Mouse (Mus musculus) lung, postnatal 0 days (tissue): Measurements from ENCODE around the gene Ptpru. TPM values are rescaled to one million over a fixed set of nuclear protein-coding genes. Genes with fewer than 3 reads are reported as not detected.
A peak's percentile ranks its signal among the peaks of the same experiment; 100 is the strongest.

Source experiments
- ATAC-seq: fragments of 200-750 bp; cut with Nextera tagmentation; 2 replicates; pipeline ENCODE4 v1.8.0; 2017; ENCODE audit warnings: moderate library complexity
- DNase-seq: peaks from one replicate; pipeline ENCODE4 v3.0.0-alpha.2; 2016; ENCODE audit warnings: low spot score
- H3K27ac ChIP-seq: fragments of 300-500 bp; sonication (generic); 2 replicates; pipeline ENCODE4 v1.5.1; 2014; ENCODE audit warnings: antibody characterized with exemption, mild to moderate bottlenecking, low read length, mixed read lengths
- H3K27me3 ChIP-seq: fragments of 300-500 bp; sonication (generic); replicated peaks from 2 replicates; pipeline ENCODE4 v1.6.1; 2014; ENCODE audit warnings: low read length, mixed read lengths; ENCODE audit not compliant: insufficient read depth
- H3K36me3 ChIP-seq: fragments of 300-500 bp; sonication (generic); 2 replicates; pipeline ENCODE4 v1.6.1; 2014; ENCODE audit warnings: low read length, mixed read lengths; ENCODE audit not compliant: insufficient read depth
- H3K4me1 ChIP-seq: fragments of 300-500 bp; sonication (generic); 2 replicates; pipeline ENCODE4 v1.6.1; 2014; ENCODE audit warnings: antibody characterized with exemption, low read depth, low read length, mixed read lengths; ENCODE audit not compliant: insufficient read depth
- H3K4me2 ChIP-seq: fragments of 300-500 bp; sonication (generic); replicated peaks from 2 replicates; pipeline ENCODE4 v1.6.1; 2014; ENCODE audit warnings: low read depth, mild to moderate bottlenecking, low read length, moderate library complexity, mixed read lengths
- H3K4me3 ChIP-seq: fragments of 300-500 bp; sonication (generic); 2 replicates; pipeline ENCODE4 v1.5.1; 2014; ENCODE audit warnings: low read depth, low read length
- H3K9ac ChIP-seq: fragments of 300-500 bp; sonication (generic); replicated peaks from 2 replicates; pipeline ENCODE4 v1.6.1; 2014; ENCODE audit warnings: low read depth, mild to moderate bottlenecking
- H3K9me3 ChIP-seq: fragments of 300-500 bp; sonication (generic); 2 replicates; pipeline ENCODE4 v1.6.1; 2016; ENCODE audit warnings: low read length, mixed read lengths
- CTCF ChIP-seq: IDR thresholded peaks from 2 replicates; pipeline ENCODE4 v1.5.1; 2016; ENCODE audit warnings: antibody characterized with exemption, mild to moderate bottlenecking
- EP300 ChIP-seq: IDR thresholded peaks from 2 replicates; pipeline ENCODE4 v1.6.1; 2016; ENCODE audit warnings: antibody characterized with exemption, mild to moderate bottlenecking, control low read depth
- WGBS: fragments of 180-500 bp; shearing (Covaris S2); extraction: QIAGEN DNeasy Blood & Tissue Kit; methylation state at CpG from one replicate; pipeline ENCODE4 v1.1.7; 2014; 5-methylcytosine and 5-hydroxymethylcytosine counted together
- polyA plus RNA-seq: library from polyadenylated mRNA; unstranded; fragments of >200 nt; fragmentation: Nextera tagmentation; extraction: Ambion mirVana; gene quantifications from 2 replicates; pipeline ENCODE4 v1.2.1, GENCODE M21; 2015

The Ptpru gene
- polyA plus RNA-seq, 1 experiment from 2014 or later, result 8.5 TPM

- no peak for TF ChIP-seq EP300
- Histone ChIP-seq H3K27ac (no peak overlapping the region), H3K9me3 (no peaks in the 10 kb centered on the region), H3K4me1 (no peaks in the 10 kb centered on the region), H3K27me3 (no peaks in the 10 kb centered on the region), H3K4me3 (no peak overlapping the region), H3K36me3 (no peaks in the 10 kb centered on the region), H3K9ac (no peak overlapping the region), H3K4me2 (no peak overlapping the region)
- ATAC-seq (0 out of 2 replicates have a peak, but pooled peaks have one; percentile 22), DNase-seq (no peak)
- 17% methylated on average over 6 of the region's 6 CpGs for WGBS
These were observed 11.2 kb downstream of the Ptpru start for GRCm38 (mm10) chr4:131826905-131827304.

- Histone ChIP-seq H3K9ac (no peak overlapping the region), H3K36me3 (no peaks in the 10 kb centered on the region), H3K9me3 (no peaks in the 10 kb centered on the region), H3K4me1 (no peaks in the 10 kb centered on the region), H3K4me3 (no peak overlapping the region), H3K27ac (no peak overlapping the region), H3K4me2 (no peak overlapping the region), H3K27me3 (no peaks in the 10 kb centered on the region)
- ATAC-seq (peak; percentile 43), DNase-seq (no peak)
- TF ChIP-seq CTCF (peak; percentile 73), EP300 (no peak)
- 34% methylated on average over 8 of the region's 8 CpGs for WGBS
These were observed 12.3 kb downstream of the Ptpru start for GRCm38 (mm10) chr4:131825830-131826229.

GRCm38 (mm10) chr4:131824939-131825338, 13.1 kb downstream of the Ptpru start:
- no peak overlapping the region for H3K9ac ChIP-seq
- no peak overlapping the region for H3K27ac ChIP-seq
- H3K4me1 ChIP-seq, result no peaks in the 10 kb centered on the region
- H3K27me3 ChIP-seq, result no peaks in the 10 kb centered on the region
- no peaks in the 10 kb centered on the region for H3K36me3 ChIP-seq
- 59% methylated on average over 3 of the region's 3 CpGs for WGBS
- TF ChIP-seq CTCF, result no peak
- no peak for TF ChIP-seq EP300
- H3K4me3 ChIP-seq, result no peak overlapping the region
- no peak overlapping the region for H3K4me2 ChIP-seq
- no peak for ATAC-seq
- H3K9me3 ChIP-seq, result no peaks in the 10 kb centered on the region
- no peak for DNase-seq

- TF ChIP-seq EP300 (no peak), CTCF (no peak)
- no peak overlapping the region for H3K27ac ChIP-seq
- WGBS, result 75% methylated on average over 3 of the region's 3 CpGs
- no peaks in the 10 kb centered on the region for H3K36me3 ChIP-seq
- H3K4me2 ChIP-seq, result no peak overlapping the region
- H3K9ac ChIP-seq, result no peak overlapping the region
- no peaks in the 10 kb centered on the region for H3K9me3 ChIP-seq
- ATAC-seq (no peak), DNase-seq (no peak)
- no peaks in the 10 kb centered on the region for H3K27me3 ChIP-seq
- H3K4me3 ChIP-seq, result no peak overlapping the region
- no peaks in the 10 kb centered on the region for H3K4me1 ChIP-seq
These were observed 15.5 kb downstream of the Ptpru start for GRCm38 (mm10) chr4:131822583-131822982.

GRCm38 (mm10) chr4:131821161-131821731, 16.8 kb downstream of the Ptpru start:
- ATAC-seq, result no peak
- 64% methylated on average over 16 of the region's 16 CpGs for WGBS
- H3K4me1 ChIP-seq, result no peaks in the 10 kb centered on the region
- H3K4me3 ChIP-seq, result no peak overlapping the region
- H3K9me3 ChIP-seq, result no peaks in the 10 kb centered on the region
- DNase-seq, result no peak
- TF ChIP-seq EP300 (no peak), CTCF (no peak)
- no peaks in the 10 kb centered on the region for H3K36me3 ChIP-seq
- no peak overlapping the region for H3K4me2 ChIP-seq
- H3K27me3 ChIP-seq, result no peaks in the 10 kb centered on the region
- H3K9ac ChIP-seq, result no peak overlapping the region
- H3K27ac ChIP-seq, result no peak overlapping the region

- Histone ChIP-seq H3K27me3 (no peaks in the 10 kb centered on the region), H3K4me1 (no peaks in the 10 kb centered on the region), H3K4me2 (no peak overlapping the region), H3K4me3 (no peak overlapping the region), H3K36me3 (no peaks in the 10 kb centered on the region), H3K9me3 (no peaks in the 10 kb centered on the region), H3K27ac (no peak overlapping the region), H3K9ac (no peak overlapping the region)
- DNase-seq (no peak), ATAC-seq (no peak)
- WGBS, result 59% methylated on average over 23 of the region's 23 CpGs
- TF ChIP-seq CTCF (no peak), EP300 (no peak)
These were observed 19.2 kb downstream of the Ptpru start for GRCm38 (mm10) chr4:131818926-131819325.

GRCm38 (mm10) chr4:131815774-131816173, 22.3 kb downstream of the Ptpru start:
- Histone ChIP-seq H3K4me3 (no peak overlapping the region), H3K36me3 (no peaks in the 10 kb centered on the region), H3K27ac (no peak overlapping the region), H3K27me3 (no peaks in the 10 kb centered on the region), H3K9me3 (no peaks in the 10 kb centered on the region), H3K4me2 (no peak overlapping the region), H3K9ac (no peak overlapping the region), H3K4me1 (no peaks in the 10 kb centered on the region)
- TF ChIP-seq CTCF (no peak), EP300 (no peak)
- DNase-seq (no peak), ATAC-seq (peak; percentile 39)
- 43% methylated on average over 10 of the region's 10 CpGs for WGBS
